Mouse (Mus musculus): Measurements from ENCODE around the gene Plbd1. TPM values are rescaled to one million over a fixed set of nuclear protein-coding genes. Genes with fewer than 3 reads are reported as not detected.

The Plbd1 gene
- polyA plus RNA-seq, 1 experiment from 2014 or later, result 4.0 TPM

- no peaks in the 10 kb centered on the region for H3K36me3 ChIP-seq (ENCODE audit: control insufficient read depth, insufficient read depth, low read length)
- no peak overlapping the region for H3K27ac ChIP-seq (ENCODE audit: low read depth, low read length)
- H3K4me3 ChIP-seq (ENCODE audit: low read length), result no peak overlapping the region
- 86% methylated on average over 11 of the region's 11 CpGs for WGBS
- H3K4me1 ChIP-seq (ENCODE audit: control insufficient read depth, insufficient read depth, low read length), result no peaks in the 10 kb centered on the region
- no peaks in the 10 kb centered on the region for H3K9me3 ChIP-seq (ENCODE audit: control insufficient read depth, low read length)
- no peaks in the 10 kb centered on the region for H3K27me3 ChIP-seq (ENCODE audit: control insufficient read depth, insufficient read depth, low read length)
- H3K4me2 ChIP-seq (replicated peaks; ENCODE audit: low read depth, low read length), result no peak overlapping the region
- H3K9ac ChIP-seq (ENCODE audit: low read depth, low read length), result no peak overlapping the region
- ATAC-seq (ENCODE audit: low FRiP score, low TSS enrichment), result no peak
These were observed 21.9 kb upstream of the Plbd1 start for GRCm38 (mm10) chr6:136683410-136684334.

GRCm38 (mm10) chr6:136679381-136679780 is 17.7 kb upstream of the Plbd1 start:
- no peaks in the 10 kb centered on the region for H3K36me3 ChIP-seq (ENCODE audit: control insufficient read depth, insufficient read depth, low read length)
- no peak overlapping the region for H3K4me3 ChIP-seq (ENCODE audit: low read length)
- WGBS, result 55% methylated on average over 2 of the region's 2 CpGs
- no peak overlapping the region for H3K27ac ChIP-seq (ENCODE audit: low read depth, low read length)
- no peak overlapping the region for H3K4me2 ChIP-seq (replicated peaks; ENCODE audit: low read depth, low read length)
- no peak overlapping the region for H3K9ac ChIP-seq (ENCODE audit: low read depth, low read length)
- ATAC-seq (ENCODE audit: low FRiP score, low TSS enrichment), result no peak
- H3K9me3 ChIP-seq (ENCODE audit: control insufficient read depth, low read length), result no peaks in the 10 kb centered on the region; the same call in 1 of the 2 replicates
- no peaks in the 10 kb centered on the region for H3K4me1 ChIP-seq (ENCODE audit: control insufficient read depth, insufficient read depth, low read length)
- no peaks in the 10 kb centered on the region for H3K27me3 ChIP-seq (ENCODE audit: control insufficient read depth, insufficient read depth, low read length)

DNA sequence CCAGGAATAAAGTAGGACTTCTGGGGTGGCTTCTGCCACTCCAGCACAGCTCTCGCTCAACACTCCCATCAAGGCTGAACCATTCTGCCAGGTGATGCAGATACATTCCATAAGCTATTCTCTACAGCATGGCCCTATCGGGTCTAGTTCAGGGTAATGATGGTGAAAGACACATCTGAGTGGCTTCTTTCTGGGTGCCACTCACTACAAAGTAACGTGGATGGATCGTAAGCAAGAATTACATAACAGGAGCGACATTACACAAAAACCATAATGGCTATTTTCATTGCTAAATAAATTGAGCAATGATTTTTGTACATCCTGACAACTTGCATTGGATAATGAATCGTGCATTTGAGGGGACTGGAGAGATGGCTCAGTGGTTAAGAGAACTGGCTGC is 13.2 kb upstream of the Plbd1 start:
- H3K4me3 ChIP-seq (ENCODE audit: low read length), result no peak overlapping the region
- H3K27ac ChIP-seq (ENCODE audit: low read depth, low read length), result no peak overlapping the region
- H3K9ac ChIP-seq (ENCODE audit: low read depth, low read length), result no peak overlapping the region
- no peak overlapping the region for H3K4me2 ChIP-seq (replicated peaks; ENCODE audit: low read depth, low read length)
- no peak for ATAC-seq (ENCODE audit: low FRiP score, low TSS enrichment)
- H3K36me3 ChIP-seq (ENCODE audit: control insufficient read depth, insufficient read depth, low read length), result no peaks in the 10 kb centered on the region
- WGBS, result 93% methylated on average over 6 of the region's 6 CpGs
- H3K27me3 ChIP-seq (ENCODE audit: control insufficient read depth, insufficient read depth, low read length), result no peaks in the 10 kb centered on the region
- no peaks in the 10 kb centered on the region for H3K4me1 ChIP-seq (ENCODE audit: control insufficient read depth, insufficient read depth, low read length)
- peaks cover 4% of the 10 kb centered on the region; the same call in 1 of the 2 replicates for H3K9me3 ChIP-seq (ENCODE audit: control insufficient read depth, low read length)

DNA sequence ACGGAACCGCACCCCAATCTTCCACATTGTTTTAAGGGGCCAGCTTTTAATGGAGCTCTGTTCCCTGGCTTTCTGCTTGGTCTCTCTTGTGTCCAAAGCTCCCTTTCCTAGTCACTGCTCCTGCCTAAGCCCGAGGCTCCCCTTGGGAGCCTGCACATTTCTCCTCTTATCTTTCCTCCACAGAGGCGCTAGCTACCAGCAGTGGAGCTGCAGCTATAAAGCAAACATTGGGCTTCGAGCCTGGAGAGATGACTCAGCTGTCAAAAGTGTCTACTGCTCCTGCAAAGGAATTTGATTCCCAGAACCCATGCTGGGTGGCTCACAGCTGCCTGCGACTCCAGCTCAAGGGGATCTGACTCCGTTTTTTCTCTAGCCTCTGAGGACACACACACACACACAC is 10.7 kb upstream of the Plbd1 start:
- H3K4me1 ChIP-seq (ENCODE audit: control insufficient read depth, insufficient read depth, low read length), result no peaks in the 10 kb centered on the region
- no peak overlapping the region for H3K4me2 ChIP-seq (replicated peaks; ENCODE audit: low read depth, low read length)
- no peak overlapping the region for H3K4me3 ChIP-seq (ENCODE audit: low read length)
- H3K9ac ChIP-seq (ENCODE audit: low read depth, low read length), result no peak overlapping the region
- peak; percentile 76 for ATAC-seq (ENCODE audit: low FRiP score, low TSS enrichment)
- 57% methylated on average over 7 of the region's 7 CpGs for WGBS
- H3K9me3 ChIP-seq (ENCODE audit: control insufficient read depth, low read length), result peaks cover 4% of the 10 kb centered on the region; the same call in 1 of the 2 replicates
- H3K27me3 ChIP-seq (ENCODE audit: control insufficient read depth, insufficient read depth, low read length), result no peaks in the 10 kb centered on the region
- no peak overlapping the region for H3K27ac ChIP-seq (ENCODE audit: low read depth, low read length)
- no peaks in the 10 kb centered on the region for H3K36me3 ChIP-seq (ENCODE audit: control insufficient read depth, insufficient read depth, low read length)

DNA sequence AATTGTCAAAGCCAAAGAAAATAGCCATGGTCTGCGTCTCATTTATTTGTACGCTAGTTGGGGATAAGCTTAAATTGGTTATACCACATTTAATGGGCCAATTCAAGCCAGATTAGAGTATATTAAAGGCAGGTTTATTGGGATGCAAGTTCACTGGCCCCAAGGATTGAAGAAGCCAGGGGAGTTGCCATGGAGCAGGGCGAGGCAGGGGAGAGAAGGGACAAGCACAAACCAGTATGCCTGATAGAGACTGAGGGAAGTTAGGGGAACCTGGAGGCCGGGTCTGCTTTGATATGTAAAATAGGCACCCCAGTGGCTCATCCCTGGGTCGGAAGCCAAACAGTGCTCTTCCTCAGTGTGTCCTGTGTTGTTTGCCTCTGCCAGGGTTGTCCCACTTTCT is 7.5 kb upstream of the Plbd1 start:
- Histone ChIP-seq H3K27ac (ENCODE audit: low read depth, low read length) (no peak overlapping the region), H3K4me3 (ENCODE audit: low read length) (no peak overlapping the region), H3K27me3 (ENCODE audit: control insufficient read depth, insufficient read depth, low read length) (no peaks in the 10 kb centered on the region), H3K4me1 (ENCODE audit: control insufficient read depth, insufficient read depth, low read length) (no peaks in the 10 kb centered on the region), H3K36me3 (ENCODE audit: control insufficient read depth, insufficient read depth, low read length) (no peaks in the 10 kb centered on the region), H3K4me2 (replicated peaks; ENCODE audit: low read depth, low read length) (no peak overlapping the region), H3K9me3 (ENCODE audit: control insufficient read depth, low read length) (peaks cover 4% of the 10 kb centered on the region; the same call in 1 of the 2 replicates), H3K9ac (ENCODE audit: low read depth, low read length) (no peak overlapping the region)
- ATAC-seq (ENCODE audit: low FRiP score, low TSS enrichment), result no peak
- 57% methylated on average over 5 of the region's 5 CpGs for WGBS

GRCm38 (mm10) chr6:136668266-136668986 is 6.7 kb upstream of the Plbd1 start:
- no peaks in the 10 kb centered on the region for H3K36me3 ChIP-seq (ENCODE audit: control insufficient read depth, insufficient read depth, low read length)
- H3K4me2 ChIP-seq (replicated peaks; ENCODE audit: low read depth, low read length), result no peak overlapping the region
- H3K27ac ChIP-seq (ENCODE audit: low read depth, low read length), result no peak overlapping the region
- ATAC-seq (ENCODE audit: low FRiP score, low TSS enrichment), result no peak
- no peaks in the 10 kb centered on the region for H3K4me1 ChIP-seq (ENCODE audit: control insufficient read depth, insufficient read depth, low read length)
- no peak overlapping the region for H3K9ac ChIP-seq (ENCODE audit: low read depth, low read length)
- H3K27me3 ChIP-seq (ENCODE audit: control insufficient read depth, insufficient read depth, low read length), result 0 out of 2 replicates have a peak, but pooled peaks cover 5% of the 10 kb centered on the region
- 44% methylated on average over 14 of the region's 14 CpGs for WGBS
- no peaks in the 10 kb centered on the region for H3K9me3 ChIP-seq (ENCODE audit: control insufficient read depth, low read length)
- no peak overlapping the region for H3K4me3 ChIP-seq (ENCODE audit: low read length)

- peaks cover 8% of the 10 kb centered on the region for H3K4me1 ChIP-seq (ENCODE audit: control insufficient read depth, insufficient read depth, low read length)
- no peak; the same call in 1 of the 2 replicates for ATAC-seq (ENCODE audit: low FRiP score, low TSS enrichment)
- no peaks in the 10 kb centered on the region for H3K9me3 ChIP-seq (ENCODE audit: control insufficient read depth, low read length)
- H3K27me3 ChIP-seq (ENCODE audit: control insufficient read depth, insufficient read depth, low read length), result peaks cover 28% of the 10 kb centered on the region
- peak overlapping the region; percentile 38 for H3K4me3 ChIP-seq (ENCODE audit: low read length)
- H3K4me2 ChIP-seq (replicated peaks; ENCODE audit: low read depth, low read length), result peak overlapping the region; percentile 58
- H3K27ac ChIP-seq (ENCODE audit: low read depth, low read length), result no peak overlapping the region
- 29% methylated on average over 11 of the region's 11 CpGs for WGBS
- H3K9ac ChIP-seq (ENCODE audit: low read depth, low read length), result no peak overlapping the region
- H3K36me3 ChIP-seq (ENCODE audit: control insufficient read depth, insufficient read depth, low read length), result no peaks in the 10 kb centered on the region
These were observed 335 bp upstream of the Plbd1 start for GRCm38 (mm10) chr6:136662063-136662462.

GRCm38 (mm10) chr6:136660831-136661705 is 660 bp downstream of the Plbd1 start:
- Histone ChIP-seq H3K9ac (ENCODE audit: low read depth, low read length) (peak overlapping the region; percentile 37; the same call in 1 of the 2 replicates), H3K27ac (ENCODE audit: low read depth, low read length) (no peak overlapping the region), H3K4me1 (ENCODE audit: control insufficient read depth, insufficient read depth, low read length) (peaks cover 8% of the 10 kb centered on the region), H3K27me3 (ENCODE audit: control insufficient read depth, insufficient read depth, low read length) (peaks cover 28% of the 10 kb centered on the region), H3K4me3 (ENCODE audit: low read length) (peak overlapping the region; percentile 38), H3K4me2 (replicated peaks; ENCODE audit: low read depth, low read length) (peak overlapping the region; percentile 58), H3K36me3 (ENCODE audit: control insufficient read depth, insufficient read depth, low read length) (no peaks in the 10 kb centered on the region), H3K9me3 (ENCODE audit: control insufficient read depth, low read length) (no peaks in the 10 kb centered on the region)
- ATAC-seq (ENCODE audit: low FRiP score, low TSS enrichment), result peak; percentile 41; the same call in 1 of the 2 replicates
- 20% methylated on average over 34 of the region's 34 CpGs for WGBS
